Mouse (Mus musculus) forebrain, embryonic 10.5 days (tissue): ENCODE data around the gene Yy1. TPM values are rescaled to one million over a fixed set of nuclear protein-coding genes. Genes with fewer than 3 reads are reported as not detected.
"Not testable (repeated sequence)": the region's sequence is repeated elsewhere in the genome, so short reads cannot be mapped to it uniquely, and the experiment has no call there.

Experiments used
- DNase-seq: peaks from one replicate; pipeline ENCODE4 v3.0.0-alpha.2; 2017; ENCODE audit warnings: low spot score; ENCODE audit errors: extremely low spot score
- H3K27ac ChIP-seq: fragments of 300-500 bp; sonication (generic); 2 replicates; pipeline ENCODE4 v1.5.1; 2016; ENCODE audit warnings: mild to moderate bottlenecking
- H3K27me3 ChIP-seq: fragments of 300-500 bp; sonication (generic); 2 replicates; pipeline ENCODE4 v1.6.1; 2016; ENCODE audit warnings: mild to moderate bottlenecking; ENCODE audit not compliant: poor library complexity, severe bottlenecking
- H3K36me3 ChIP-seq: fragments of 300-500 bp; sonication (generic); replicated peaks from 2 replicates; pipeline ENCODE4 v1.6.1; 2016; ENCODE audit warnings: mild to moderate bottlenecking, moderate library complexity
- H3K4me1 ChIP-seq: fragments of 300-500 bp; sonication (generic); 2 replicates; pipeline ENCODE4 v1.6.1; 2016
- H3K4me3 ChIP-seq: fragments of 300-500 bp; sonication (generic); 2 replicates; pipeline ENCODE4 v1.5.1; 2016; ENCODE audit warnings: mild to moderate bottlenecking, moderate library complexity
- H3K9me3 ChIP-seq: fragments of 300-500 bp; sonication (generic); 2 replicates; pipeline ENCODE4 v1.6.1; 2016; ENCODE audit warnings: mild to moderate bottlenecking, moderate library complexity
- WGBS: fragments of 180-500 bp; shearing (Covaris S2); methylation state at CpG from one replicate; pipeline ENCODE4 v1.1.7; 2016; 5-methylcytosine and 5-hydroxymethylcytosine counted together
- polyA plus RNA-seq: library from polyadenylated mRNA; unstranded; fragments of >200 nt; fragmentation: Nextera tagmentation; extraction: Ambion mirVana; gene quantifications from 2 replicates; pipeline ENCODE4 v1.2.1, GENCODE M21; 2016

The Yy1 gene
- polyA plus RNA-seq, 1 experiment from 2014 or later = 15.4 TPM

- H3K27me3 ChIP-seq = peaks cover 10% of the 10 kb centered on the region
- no peak for DNase-seq
- H3K4me3 ChIP-seq = peak overlapping the region; percentile 63; the same call in 1 of the 2 replicates
- peaks cover 53% of the 10 kb centered on the region for H3K4me1 ChIP-seq
- no peak overlapping the region for H3K27ac ChIP-seq
- 86% methylated on average over 3 of the region's 3 CpGs for WGBS
- peaks cover 31% of the 10 kb centered on the region for H3K36me3 ChIP-seq
- H3K9me3 ChIP-seq = no peaks in the 10 kb centered on the region
Measured at GRCm38 (mm10) chr12:108834337-108834736, 41.6 kb downstream of the Yy1 start.

- Histone ChIP-seq H3K4me3 (peak overlapping the region; percentile 63), H3K9me3 (no peaks in the 10 kb centered on the region), H3K4me1 (peaks cover 53% of the 10 kb centered on the region), H3K27ac (no peak overlapping the region; the same call in 1 of the 2 replicates), H3K27me3 (peaks cover 10% of the 10 kb centered on the region), H3K36me3 (peaks cover 35% of the 10 kb centered on the region)
- WGBS = 37% methylated on average over 5 of the region's 5 CpGs
- DNase-seq = no peak
Measured at GRCm38 (mm10) chr12:108834786-108835185, 42.0 kb downstream of the Yy1 start.

GRCm38 (mm10) chr12:108835208-108835839, 42.6 kb downstream of the Yy1 start:
- Histone ChIP-seq H3K27me3 (peaks cover 10% of the 10 kb centered on the region), H3K9me3 (no peaks in the 10 kb centered on the region), H3K36me3 (peaks cover 38% of the 10 kb centered on the region), H3K4me3 (peak overlapping the region; percentile 63), H3K4me1 (peaks cover 53% of the 10 kb centered on the region), H3K27ac (peak overlapping the region; percentile 93)
- WGBS = 2% methylated on average over 51 of the region's 51 CpGs
- no peak for DNase-seq

- Histone ChIP-seq H3K27ac (peak within 1 kb of the TSS; percentile 93), H3K9me3 (no peaks in the 10 kb centered on the region), H3K36me3 (peaks cover 42% of the 10 kb centered on the region), H3K4me3 (peak within 1 kb of the TSS; percentile 63), H3K4me1 (peaks cover 53% of the 10 kb centered on the region), H3K27me3 (peaks cover 10% of the 10 kb centered on the region)
- 1% methylated on average over 53 of the region's 53 CpGs for WGBS
- DNase-seq = peak; percentile 94
Measured at GRCm38 (mm10) chr12:108835840-108836409, 43.2 kb downstream of the Yy1 start, which contains the start of the genes Slc25a29 and Slc25a47. Gene Slc25a29 (minus strand): TSS chr12:108835883. Gene Slc25a47 (plus strand): TSS chr12:108836046.

- peaks cover 51% of the 10 kb centered on the region for H3K4me1 ChIP-seq
- no peaks in the 10 kb centered on the region for H3K9me3 ChIP-seq
- WGBS = 71% methylated on average over 7 of the region's 7 CpGs
- peaks cover 47% of the 10 kb centered on the region for H3K36me3 ChIP-seq
- H3K27ac ChIP-seq = peak overlapping the region; percentile 93
- peak overlapping the region; percentile 63 for H3K4me3 ChIP-seq
- H3K27me3 ChIP-seq = peaks cover 10% of the 10 kb centered on the region
- no peak for DNase-seq
Measured at GRCm38 (mm10) chr12:108836722-108837121, 43.9 kb downstream of the Yy1 start.

GRCm38 (mm10) chr12:108841181-108841580, 48.4 kb downstream of the Yy1 start:
- no peaks in the 10 kb centered on the region for H3K9me3 ChIP-seq
- peaks cover 86% of the 10 kb centered on the region for H3K36me3 ChIP-seq
- no peak overlapping the region for H3K27ac ChIP-seq
- no peak overlapping the region for H3K4me3 ChIP-seq
- WGBS = 95% methylated on average over 6 of the region's 6 CpGs
- no peaks in the 10 kb centered on the region for H3K27me3 ChIP-seq
- no peak for DNase-seq
- H3K4me1 ChIP-seq = peaks cover 22% of the 10 kb centered on the region

- peaks cover 89% of the 10 kb centered on the region for H3K36me3 ChIP-seq
- WGBS = 90% methylated on average over 7 of the region's 7 CpGs
- DNase-seq = no peak
- H3K4me1 ChIP-seq = peaks cover 7% of the 10 kb centered on the region
- H3K27ac ChIP-seq = no peak overlapping the region
- no peak overlapping the region for H3K4me3 ChIP-seq
- H3K27me3 ChIP-seq = no peaks in the 10 kb centered on the region
- no peaks in the 10 kb centered on the region for H3K9me3 ChIP-seq
Measured at GRCm38 (mm10) chr12:108842663-108843062, 49.9 kb downstream of the Yy1 start.

- WGBS = 87% methylated on average over 3 of the region's 3 CpGs
- H3K27me3 ChIP-seq, H3K4me3 ChIP-seq, H3K27ac ChIP-seq, H3K9me3 ChIP-seq, DNase-seq: not testable (repeated sequence)
- peaks cover 48% of the 10 kb centered on the region for H3K36me3 ChIP-seq
- peaks cover 18% of the 10 kb centered on the region for H3K4me1 ChIP-seq
Measured at GRCm38 (mm10) chr12:108848033-108848432, 55.3 kb downstream of the Yy1 start.

- DNase-seq = no peak
- WGBS = 87% methylated on average over 4 of the region's 4 CpGs
- Histone ChIP-seq H3K36me3 (peaks cover 34% of the 10 kb centered on the region), H3K9me3 (no peaks in the 10 kb centered on the region), H3K4me3 (no peak overlapping the region), H3K27me3 (no peaks in the 10 kb centered on the region), H3K27ac (no peak overlapping the region), H3K4me1 (peaks cover 18% of the 10 kb centered on the region)
Measured at GRCm38 (mm10) chr12:108849488-108850022, 56.8 kb downstream of the Yy1 start.

- Histone ChIP-seq H3K27me3 (no peaks in the 10 kb centered on the region), H3K27ac (no peak overlapping the region), H3K4me1 (peaks cover 18% of the 10 kb centered on the region), H3K4me3 (no peak overlapping the region), H3K36me3 (peaks cover 30% of the 10 kb centered on the region), H3K9me3 (no peaks in the 10 kb centered on the region)
- 66% methylated on average over 8 of the region's 8 CpGs for WGBS
- DNase-seq = no peak
Measured at GRCm38 (mm10) chr12:108850129-108850528, 57.4 kb downstream of the Yy1 start.

- DNase-seq = no peak
- peaks cover 18% of the 10 kb centered on the region for H3K4me1 ChIP-seq
- no peaks in the 10 kb centered on the region for H3K9me3 ChIP-seq
- 0 out of 2 replicates have a peak overlapping the region, but pooled peaks have one; percentile 26 for H3K27ac ChIP-seq
- 86% methylated on average over 8 of the region's 8 CpGs for WGBS
- no peaks in the 10 kb centered on the region for H3K27me3 ChIP-seq
- no peak overlapping the region for H3K4me3 ChIP-seq
- peaks cover 28% of the 10 kb centered on the region for H3K36me3 ChIP-seq
Measured at GRCm38 (mm10) chr12:108850886-108851285, 58.1 kb downstream of the Yy1 start.

- no peak overlapping the region for H3K27ac ChIP-seq
- H3K4me1 ChIP-seq = peaks cover 18% of the 10 kb centered on the region
- H3K9me3 ChIP-seq = no peaks in the 10 kb centered on the region
- 88% methylated on average over 8 of the region's 8 CpGs for WGBS
- H3K4me3 ChIP-seq = no peak overlapping the region
- no peak for DNase-seq
- peaks cover 15% of the 10 kb centered on the region for H3K36me3 ChIP-seq
- H3K27me3 ChIP-seq = no peaks in the 10 kb centered on the region
Measured at GRCm38 (mm10) chr12:108852822-108853221, 60.0 kb downstream of the Yy1 start.

GRCm38 (mm10) chr12:108855081-108855480, 62.3 kb downstream of the Yy1 start:
- no peak overlapping the region for H3K27ac ChIP-seq
- H3K4me3 ChIP-seq = no peak overlapping the region
- H3K9me3 ChIP-seq = no peaks in the 10 kb centered on the region
- no peak for DNase-seq
- H3K27me3 ChIP-seq = no peaks in the 10 kb centered on the region
- H3K36me3 ChIP-seq = peaks cover 22% of the 10 kb centered on the region
- H3K4me1 ChIP-seq = peaks cover 14% of the 10 kb centered on the region
- 92% methylated on average over 10 of the region's 10 CpGs for WGBS
